Mouse (Mus musculus) left cerebral cortex, postnatal 10 days (tissue): ENCODE data around the gene 9130023H24Rik. TPM values are rescaled to one million over a fixed set of nuclear protein-coding genes. Genes with fewer than 3 reads are reported as not detected.

Experiments
- DNase-seq, 2 experiments: peaks; one replicate each; pipeline ENCODE4 v3.0.0; 2021 to 2022; ENCODE audit warnings: low spot score in 2 of 2, mixed read lengths in 1 of 2; ENCODE audit errors: extremely low spot score in 1 of 2
- intact Hi-C: fragments of 180-260 bp; cut with DNase I; formaldehyde crosslinking; loops from one replicate; pipeline ENCODE4 v1.15.1; 2025
- total RNA-seq, 2 experiments: library from RNA; stranded (reverse); gene quantifications; 2 replicates each; pipeline ENCODE4 v1.2.3; 2021

9130023H24Rik gene
- total RNA-seq = 1 to 10 TPM; 3.8 to 4.1 TPM

GRCm38 (mm10) chr7:128237927-128238778, at the start of gene 9130023H24Rik:
Gene 9130023H24Rik (minus strand): TSS chr7:128238031.
- peak; percentile 98 to 100 for DNase-seq
- intact Hi-C loops = no loop called here

- no peak for DNase-seq
- intact Hi-C loops = no loop called here
Observed at GRCm38 (mm10) chr7:128285060-128285459, 47.2 kb upstream of the 9130023H24Rik start.

DNA sequence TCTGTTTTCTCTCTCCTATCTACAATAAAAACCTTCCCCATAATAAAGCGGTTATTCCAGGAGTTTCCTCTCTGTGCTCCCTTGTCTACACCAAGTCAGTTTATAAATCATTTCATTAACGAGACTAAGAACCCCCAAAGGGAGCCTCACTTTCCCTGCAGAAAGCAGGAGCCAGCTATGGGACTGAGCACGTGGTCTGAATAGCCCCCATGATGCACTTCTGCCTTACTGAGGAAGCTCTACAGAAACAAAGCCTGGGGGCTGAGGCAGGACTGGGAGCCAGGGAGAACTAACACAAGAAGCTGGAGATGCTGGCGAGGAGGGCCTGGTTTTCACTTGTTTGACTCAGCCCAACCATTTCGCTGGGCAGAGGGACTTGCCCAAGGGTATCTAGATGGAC, 46.2 kb upstream of the 9130023H24Rik start:
- intact Hi-C loops = no loop called here

GRCm38 (mm10) chr7:128282532-128283244, 44.9 kb upstream of the 9130023H24Rik start:
- intact Hi-C loops = no loop called here
- DNase-seq = no peak

More for the DNA sequence above, 46.2 kb upstream of the 9130023H24Rik start:
- no peak for DNase-seq

DNA sequence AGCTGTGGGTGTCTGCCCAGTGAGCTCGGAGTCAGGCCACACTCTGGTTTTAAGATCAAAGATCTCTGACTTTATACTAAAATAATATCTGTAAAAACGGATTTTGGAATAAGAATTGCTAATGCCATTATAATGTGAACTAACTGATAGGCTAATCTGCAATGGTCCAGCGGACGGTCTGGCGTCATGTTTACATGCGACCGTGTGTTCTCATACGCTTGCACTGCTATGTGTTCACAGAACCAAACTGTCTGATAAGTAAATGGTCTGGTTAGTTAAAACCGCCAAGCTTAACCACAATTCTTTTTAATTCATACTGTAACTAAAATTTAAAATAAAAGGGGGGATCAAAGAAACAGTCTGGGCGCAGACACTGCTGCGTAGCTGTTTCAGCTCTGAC, 43.9 kb upstream of the 9130023H24Rik start:
- intact Hi-C loops = no loop called here

DNA sequence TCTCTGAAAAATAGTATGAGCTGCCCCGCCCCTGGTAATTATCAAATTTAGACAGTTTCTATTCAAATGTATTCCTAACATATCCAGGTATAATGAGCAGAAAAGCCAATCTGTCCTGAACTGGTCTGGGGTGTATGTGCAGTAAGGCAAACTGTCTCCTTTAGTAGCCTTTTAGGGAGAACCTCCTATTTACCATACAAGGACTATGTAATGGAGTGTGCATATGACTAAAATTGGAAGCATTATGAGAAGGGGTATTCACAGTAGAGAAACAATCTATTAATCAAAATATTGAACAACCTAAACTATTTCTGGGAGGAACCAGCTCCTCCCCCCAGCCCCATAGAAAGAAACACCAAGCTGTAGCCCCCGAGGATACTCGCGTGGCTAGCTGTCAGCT, 41.9 kb upstream of the 9130023H24Rik start:
- DNase-seq = no peak
- intact Hi-C loops = no loop called here

More for the DNA sequence above, 43.9 kb upstream of the 9130023H24Rik start:
- no peak for DNase-seq

GRCm38 (mm10) chr7:128276051-128276450, 38.2 kb upstream of the 9130023H24Rik start:
- DNase-seq = no peak
- intact Hi-C loops = no loop called here

GRCm38 (mm10) chr7:128271496-128271895, 33.7 kb upstream of the 9130023H24Rik start:
- intact Hi-C loops = no loop called here
- no peak for DNase-seq

- intact Hi-C loops = no loop called here
- no peak for DNase-seq
Observed at GRCm38 (mm10) chr7:128270431-128270850, 32.6 kb upstream of the 9130023H24Rik start.

DNA sequence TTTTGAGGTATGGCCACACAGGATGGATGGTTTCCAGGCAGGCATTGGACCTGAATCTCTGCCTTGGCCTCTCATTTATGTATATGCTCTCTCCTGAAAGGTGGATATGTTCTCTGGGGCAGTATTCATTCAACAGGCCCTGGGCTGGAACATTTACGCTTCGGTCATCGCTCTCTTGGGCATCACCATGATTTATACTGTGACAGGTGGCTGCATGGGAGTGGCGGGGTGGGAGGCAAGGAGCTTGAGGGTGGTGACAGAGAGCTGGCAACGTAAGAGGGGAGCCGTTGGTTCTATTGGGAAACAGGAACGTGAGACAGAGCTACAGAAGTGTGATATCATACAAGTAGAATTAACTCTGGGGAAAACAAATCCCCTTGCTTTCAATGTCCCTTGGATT, 30.0 kb upstream of the 9130023H24Rik start:
- intact Hi-C loops = no loop called here
- no peak for DNase-seq

DNA sequence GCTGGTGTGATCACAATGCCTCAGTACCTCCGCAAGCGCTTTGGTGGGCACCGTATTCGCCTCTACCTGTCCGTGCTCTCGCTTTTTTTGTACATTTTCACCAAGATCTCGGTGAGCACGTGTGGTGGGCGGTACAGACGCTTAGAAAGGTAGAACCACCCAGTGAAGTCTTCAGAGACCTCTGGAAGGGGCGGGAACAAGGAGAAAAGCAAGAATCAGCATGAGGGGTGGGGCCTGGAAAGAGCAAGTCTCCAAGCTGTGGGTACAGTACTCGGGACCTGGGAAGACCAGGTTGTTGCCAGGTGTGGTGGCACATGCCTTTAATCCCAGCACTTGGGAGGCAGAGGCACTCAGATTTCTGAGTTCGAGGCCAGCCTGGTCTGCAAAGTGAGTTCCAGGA, 29.6 kb upstream of the 9130023H24Rik start:
- intact Hi-C loops = no loop called here
- DNase-seq = no peak

DNA sequence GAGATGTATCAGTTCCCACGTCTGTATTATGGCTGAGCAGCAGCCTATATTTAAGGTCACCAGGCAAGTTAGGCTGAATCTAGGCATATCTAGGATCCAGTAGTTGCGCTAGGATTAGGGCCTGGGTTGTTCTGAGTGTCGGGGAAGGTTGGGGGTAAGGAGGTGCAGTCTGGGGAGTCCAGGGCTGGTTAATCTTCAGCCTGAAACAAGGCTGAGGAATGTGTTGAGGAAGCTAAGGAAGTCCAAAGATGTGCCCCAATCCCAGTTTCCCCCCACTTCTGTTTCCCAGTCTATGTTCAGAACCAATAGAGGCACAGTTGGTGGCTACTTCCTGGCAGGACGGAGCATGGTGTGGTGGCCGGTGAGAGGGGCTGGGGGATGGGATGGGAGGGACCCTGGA, 28.2 kb upstream of the 9130023H24Rik start:
- intact Hi-C loops = no loop called here

GRCm38 (mm10) chr7:128265411-128265810, 27.6 kb upstream of the 9130023H24Rik start, which contains the start of gene Slc5a2:
Gene Slc5a2 (plus strand): TSS chr7:128265657.
- DNase-seq = no peak
- intact Hi-C loops = no loop called here

More for the DNA sequence above, 28.2 kb upstream of the 9130023H24Rik start:
- no peak for DNase-seq

DNA sequence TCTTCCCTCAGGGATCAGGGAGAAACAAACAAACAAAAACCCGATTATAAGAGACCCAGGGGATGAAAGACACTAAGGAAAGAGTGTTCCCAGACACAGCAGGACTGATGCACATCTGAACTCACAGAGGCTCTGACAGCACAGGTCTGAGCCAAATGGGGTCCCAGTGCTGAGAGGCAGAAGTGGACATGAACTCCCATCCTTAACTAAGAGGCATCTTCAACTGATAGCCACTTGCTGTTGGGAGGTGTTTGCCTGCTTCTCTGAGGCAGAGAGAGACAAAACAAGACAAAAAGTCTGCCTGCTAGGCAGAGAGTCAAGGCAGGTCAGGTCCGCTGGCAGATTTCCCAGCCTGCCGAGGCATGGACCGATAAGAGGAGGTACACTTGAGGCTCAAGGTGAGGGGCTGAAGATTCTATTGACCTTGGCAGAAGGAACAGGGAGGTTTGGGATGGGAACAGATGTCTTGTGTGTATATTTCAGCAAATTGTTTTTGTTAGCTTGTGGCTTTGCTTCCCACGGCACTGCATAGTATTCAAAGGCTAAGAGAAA, 19.0 kb upstream of the 9130023H24Rik start:
- DNase-seq = no peak
- intact Hi-C loops = no loop called here

- DNase-seq = no peak
- intact Hi-C loops = no loop called here
Observed at GRCm38 (mm10) chr7:128255757-128256156, 17.9 kb upstream of the 9130023H24Rik start.

GRCm38 (mm10) chr7:128254978-128255377, 17.1 kb upstream of the 9130023H24Rik start:
- DNase-seq = no peak
- intact Hi-C loops = no loop called here

DNA sequence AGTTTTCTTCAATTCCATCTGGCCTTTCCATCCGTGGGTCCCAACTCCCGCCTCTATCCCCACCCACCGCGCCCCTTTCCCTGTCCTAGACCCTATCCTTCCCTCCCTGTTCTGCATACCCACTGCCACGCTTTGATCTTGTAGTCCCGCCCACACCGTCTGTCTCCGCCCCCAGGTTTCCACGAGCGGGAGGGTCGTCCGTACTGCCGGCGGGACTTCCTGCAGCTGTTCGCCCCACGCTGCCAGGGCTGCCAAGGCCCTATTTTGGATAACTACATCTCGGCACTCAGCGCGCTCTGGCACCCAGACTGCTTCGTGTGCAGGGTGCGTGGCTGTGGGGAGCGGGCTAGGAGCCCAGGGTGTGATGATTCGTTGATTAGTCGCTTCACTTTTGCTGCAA, 14.8 kb upstream of the 9130023H24Rik start:
- intact Hi-C loops = no loop called here

GRCm38 (mm10) chr7:128251946-128252345, 14.1 kb upstream of the 9130023H24Rik start:
- intact Hi-C loops = no loop called here
- DNase-seq = no peak

More for the DNA sequence above, 14.8 kb upstream of the 9130023H24Rik start:
- DNase-seq = peak; percentile 63 to 82

- no peak for DNase-seq
- intact Hi-C loops = loop anchor here (5.0 kb wide), 2 partner anchors 47 to 442 kb away; partner anchors contain the start of gene BC017158
Observed at GRCm38 (mm10) chr7:128249998-128250397, 12.2 kb upstream of the 9130023H24Rik start.
